Mouse (Mus musculus): Measurements from ENCODE around the gene Brsk1.
A peak's percentile ranks its signal among the peaks of the same experiment; 100 is the strongest.

Gene Brsk1

DNA sequence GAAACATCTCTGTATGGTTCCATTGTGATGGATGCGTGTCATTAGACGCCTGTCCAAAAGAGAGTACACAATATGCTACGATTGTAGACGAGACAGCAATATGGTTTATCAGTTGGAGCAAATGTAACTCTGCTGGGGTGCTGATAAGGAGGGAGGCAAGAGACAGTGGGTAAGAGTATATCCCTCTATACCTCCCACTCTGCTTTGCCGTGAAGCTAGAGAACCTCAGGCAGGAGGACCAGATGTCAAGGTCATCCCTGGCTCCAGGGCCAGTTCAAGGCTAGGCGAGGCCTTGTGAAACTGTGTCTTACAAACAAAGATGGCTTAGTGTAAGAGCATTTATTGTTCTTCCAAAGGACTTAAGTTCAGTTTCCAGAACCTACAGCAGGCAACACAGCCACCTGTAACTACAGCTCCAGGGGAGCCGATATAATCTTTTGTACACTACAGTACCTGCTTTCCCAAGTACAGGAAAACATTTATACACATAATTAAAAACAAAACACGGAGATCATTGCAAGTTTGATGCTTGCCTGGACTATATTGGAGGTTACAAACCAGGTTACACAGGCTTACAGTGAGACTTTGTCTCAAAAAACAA lies 19.6 kb upstream of the Brsk1 start:
- no peak for DNase-seq

DNA sequence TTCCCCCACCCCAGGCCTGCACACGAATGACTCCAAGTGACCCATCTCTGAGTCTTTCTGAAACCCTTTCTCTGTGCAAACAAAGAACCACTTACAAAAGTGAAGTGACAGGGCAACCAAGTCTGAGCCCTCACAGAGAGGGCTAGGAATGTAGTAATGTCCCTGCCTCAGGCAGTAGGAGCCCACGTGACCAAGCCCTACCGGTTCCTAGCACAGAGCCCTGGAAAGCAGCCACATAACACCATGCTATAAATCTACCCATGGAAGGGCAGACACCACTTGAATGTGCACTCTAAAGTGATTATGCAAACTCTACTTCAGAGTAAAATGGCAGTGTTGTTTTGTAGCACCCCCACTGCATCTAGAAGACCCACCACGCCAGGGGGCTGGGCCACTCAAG lies 18.4 kb upstream of the Brsk1 start:
- DNase-seq, result no peak

DNA sequence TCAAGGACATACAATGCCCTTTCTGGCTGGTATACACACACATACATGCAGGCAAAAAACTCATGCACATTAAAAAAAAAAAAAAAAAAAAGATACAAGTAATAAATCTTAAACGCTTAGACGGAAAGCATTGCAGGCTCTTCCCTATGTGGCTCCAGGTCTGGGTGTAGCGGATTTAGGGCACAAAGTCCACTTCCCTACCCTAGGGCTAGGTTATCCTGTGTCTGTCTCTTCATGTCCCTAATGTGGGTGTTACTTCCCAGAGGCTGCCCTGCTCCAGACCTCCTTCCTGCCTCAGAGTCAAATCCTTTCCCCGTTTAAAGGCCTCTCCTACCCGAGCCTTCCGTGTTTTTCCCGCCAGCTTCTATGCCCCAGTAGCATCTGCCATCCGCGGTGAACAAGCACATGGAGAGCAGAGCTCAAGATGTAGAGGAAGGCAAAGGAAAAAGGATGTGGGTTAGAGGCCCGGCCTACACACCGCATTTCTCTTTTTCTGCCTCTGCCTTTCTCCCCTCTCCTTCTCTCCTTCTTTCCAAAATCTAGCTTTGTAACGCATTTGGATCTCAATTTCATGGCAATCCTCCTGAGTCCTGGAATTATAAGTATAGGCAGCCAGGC lies 16.2 kb upstream of the Brsk1 start:
- DNase-seq, result no peak

DNA sequence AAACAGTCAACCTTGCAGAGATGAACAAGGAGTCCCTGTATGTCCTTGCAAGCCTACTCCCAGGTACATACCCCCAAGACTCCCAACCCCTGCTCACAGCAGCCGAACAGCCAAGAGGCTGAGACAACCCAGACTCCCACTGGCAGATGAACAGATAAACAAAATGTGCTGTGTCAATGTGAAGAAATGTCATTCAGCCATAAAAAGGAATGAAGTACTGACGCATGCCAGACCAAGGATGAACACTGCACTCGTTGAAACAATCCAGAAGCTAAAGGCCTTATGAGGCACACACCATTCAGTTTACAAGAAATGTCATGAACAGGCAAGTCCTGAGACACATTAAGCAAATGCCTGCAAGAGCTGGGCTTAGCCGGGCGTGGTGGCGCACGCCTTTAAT lies 15.2 kb upstream of the Brsk1 start:
- no peak for DNase-seq

DNA sequence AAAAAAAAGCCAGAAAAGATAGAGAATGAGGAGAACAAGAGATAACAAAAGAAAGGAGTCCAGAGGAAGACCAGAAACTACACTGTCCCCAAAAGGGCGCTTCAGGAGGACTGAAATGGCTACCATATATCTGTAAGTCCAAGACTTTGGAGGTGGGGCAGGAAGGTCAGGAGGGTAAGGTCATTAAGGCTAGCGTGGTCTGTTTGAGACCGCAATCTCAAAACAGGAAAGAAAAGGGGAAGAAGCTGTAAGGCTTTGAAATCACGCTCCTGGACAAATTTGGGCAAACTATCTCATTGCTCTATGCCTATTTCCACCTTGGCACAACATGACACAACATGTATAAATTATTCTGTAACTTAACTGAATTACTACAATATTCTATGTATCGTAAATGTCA lies 7.1 kb upstream of the Brsk1 start:
- no peak for DNase-seq

DNA sequence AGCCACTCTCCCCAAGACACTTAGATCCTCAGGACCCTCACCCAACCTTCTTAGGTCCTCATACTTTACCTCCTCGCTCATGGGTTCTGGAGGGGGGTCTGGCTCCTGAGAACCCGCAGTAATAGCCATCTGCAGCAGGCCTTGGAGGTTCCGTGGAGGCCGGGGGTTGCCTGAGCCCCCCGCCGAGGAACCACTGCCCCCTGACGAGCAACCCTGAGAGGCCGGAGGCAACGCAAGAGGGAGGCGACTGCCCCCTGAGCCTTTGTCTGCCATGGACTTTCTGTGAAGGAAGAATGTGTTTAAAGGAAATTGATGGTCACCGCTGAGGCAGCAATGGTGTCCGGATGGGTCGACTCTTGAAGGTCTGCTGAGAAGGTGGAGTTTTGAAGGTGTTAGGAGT lies 6.2 kb upstream of the Brsk1 start:
- no peak for DNase-seq

DNA sequence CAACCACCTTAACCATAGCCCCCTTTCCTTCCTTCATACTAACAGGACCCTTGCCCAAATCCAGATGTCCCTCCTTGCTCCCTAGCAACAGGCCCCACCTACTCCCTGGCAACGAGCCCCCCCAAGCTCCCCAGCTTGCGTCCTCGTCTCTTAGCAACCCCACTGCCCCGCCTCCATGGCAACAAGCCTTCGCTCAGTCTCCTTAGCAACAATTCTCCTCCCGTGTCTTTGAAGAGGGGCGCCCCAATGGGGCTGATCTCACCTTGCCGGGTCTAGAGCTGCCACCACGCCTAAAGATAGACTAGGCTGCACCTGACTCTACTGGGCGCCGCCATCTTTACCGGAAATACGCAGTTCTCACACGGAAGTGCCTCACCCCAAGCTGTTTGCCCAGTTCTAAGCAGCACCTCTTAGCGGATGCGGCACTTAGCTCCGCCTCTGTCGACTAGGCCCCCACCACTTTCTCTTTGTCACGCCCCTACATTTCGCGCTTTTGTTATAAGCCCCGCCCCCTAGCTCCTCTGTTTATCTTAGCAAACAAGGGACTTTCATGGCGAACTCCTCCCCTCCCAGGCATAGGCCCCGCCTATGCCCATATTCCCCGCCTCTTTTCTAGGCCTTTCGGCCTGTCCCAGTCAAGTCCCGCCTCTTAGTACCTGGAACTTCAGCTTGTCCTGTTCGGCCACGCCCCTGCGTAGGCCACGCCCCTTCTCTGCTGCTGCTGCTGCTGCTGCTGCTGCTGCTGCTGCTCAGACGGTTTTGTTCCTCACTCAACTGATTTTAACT lies 5.6 kb upstream of the Brsk1 start, which contains the start of gene Hspbp1:
Gene Hspbp1, minus strand, starts transcription at position 437 of the 786 bp plus-strand sequence.
- DNase-seq, result peak; percentile 96

DNA sequence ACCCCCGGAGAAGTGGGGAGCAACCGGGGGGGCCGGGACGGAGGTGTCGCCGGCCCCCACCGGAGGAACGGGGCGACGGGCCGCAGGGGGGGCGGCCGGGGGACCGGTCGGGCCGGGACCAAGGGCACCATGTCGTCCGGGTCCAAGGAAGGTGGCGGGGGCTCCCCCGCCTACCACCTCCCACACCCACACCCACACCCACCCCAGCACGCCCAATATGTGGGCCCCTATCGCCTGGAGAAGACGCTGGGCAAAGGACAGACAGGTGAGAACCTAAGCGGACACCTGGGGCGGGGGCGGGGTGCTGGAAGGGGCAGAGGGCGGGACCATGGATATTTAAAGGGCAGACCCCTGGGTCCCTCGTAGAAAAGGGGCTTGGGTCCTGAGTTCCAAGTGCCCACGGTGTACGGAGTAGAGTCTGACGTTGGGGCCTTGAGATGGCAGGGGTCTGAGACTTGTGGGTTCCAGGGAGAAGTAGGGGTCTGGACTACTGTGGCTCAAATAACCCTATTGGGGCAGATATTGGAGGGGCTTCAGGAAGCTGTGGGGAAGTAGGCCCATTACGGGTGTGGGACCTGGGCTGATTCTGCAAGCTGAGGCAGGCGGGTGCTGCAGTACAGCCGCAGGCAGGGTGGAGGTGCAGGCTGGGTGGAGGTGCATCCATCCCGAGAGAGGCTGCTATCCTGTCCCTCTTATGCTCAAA lies 698 bp downstream of the Brsk1 start:
- DNase-seq, result peak; percentile 56

DNA sequence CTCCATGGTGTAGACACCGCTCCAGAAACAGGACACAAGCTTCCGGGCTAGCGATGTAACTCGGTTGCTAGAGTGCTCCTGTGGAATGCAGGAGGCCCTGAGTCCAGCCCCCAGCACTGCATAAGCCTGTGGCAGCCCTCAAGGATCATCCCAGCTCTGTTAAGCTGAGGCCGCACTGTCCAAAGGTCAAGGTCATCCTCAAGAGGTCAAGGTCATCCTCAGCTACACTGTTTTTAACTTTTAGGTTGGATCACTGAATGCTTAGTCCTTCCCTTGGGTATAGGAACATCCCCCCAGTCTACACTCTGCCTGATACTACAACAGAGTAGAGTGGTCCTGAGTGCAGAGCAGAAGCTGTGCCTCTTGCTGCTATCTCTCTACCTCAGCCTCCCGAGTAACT lies 2.6 kb downstream of the Brsk1 start:
- DNase-seq, result no peak

DNA sequence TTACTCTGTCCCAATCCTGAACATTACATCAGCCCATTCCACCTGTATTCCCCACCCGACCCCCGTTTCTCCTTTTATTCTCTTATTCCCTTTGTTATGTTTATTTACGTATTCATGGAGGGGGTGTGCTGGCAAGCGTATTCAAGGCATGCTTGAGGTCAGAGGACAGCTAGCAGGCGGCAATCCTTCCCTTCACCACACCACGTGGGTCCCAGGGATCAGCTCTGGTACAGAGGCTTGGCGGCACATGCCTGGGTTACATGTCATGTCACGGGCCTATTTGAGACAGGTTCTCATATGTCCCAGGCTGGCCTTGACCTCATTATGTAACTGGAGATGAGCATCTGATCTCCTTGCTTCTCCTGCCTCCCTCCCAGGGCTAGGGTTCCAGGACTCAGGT lies 11.9 kb downstream of the Brsk1 start:
- no peak for DNase-seq

DNA sequence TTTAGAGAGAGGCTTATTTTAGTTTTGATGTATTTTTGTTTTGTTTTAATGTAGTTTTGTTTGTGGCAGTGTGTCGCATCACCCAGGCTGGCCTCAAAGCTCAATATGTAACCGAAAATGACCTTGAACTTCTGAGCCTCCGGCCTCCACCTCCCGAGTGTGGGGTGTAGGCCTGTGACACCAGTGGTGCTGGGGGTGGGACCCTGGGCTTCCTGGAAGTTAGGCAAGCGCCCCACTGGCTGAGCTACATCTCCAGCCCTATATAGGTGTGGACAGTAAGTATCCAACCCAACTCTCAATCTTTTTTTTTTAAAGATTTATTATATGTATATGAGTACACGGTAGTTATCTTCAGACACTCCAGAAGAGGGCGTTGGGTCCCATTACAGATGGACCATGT lies 12.8 kb downstream of the Brsk1 start:
- no peak for DNase-seq

DNA sequence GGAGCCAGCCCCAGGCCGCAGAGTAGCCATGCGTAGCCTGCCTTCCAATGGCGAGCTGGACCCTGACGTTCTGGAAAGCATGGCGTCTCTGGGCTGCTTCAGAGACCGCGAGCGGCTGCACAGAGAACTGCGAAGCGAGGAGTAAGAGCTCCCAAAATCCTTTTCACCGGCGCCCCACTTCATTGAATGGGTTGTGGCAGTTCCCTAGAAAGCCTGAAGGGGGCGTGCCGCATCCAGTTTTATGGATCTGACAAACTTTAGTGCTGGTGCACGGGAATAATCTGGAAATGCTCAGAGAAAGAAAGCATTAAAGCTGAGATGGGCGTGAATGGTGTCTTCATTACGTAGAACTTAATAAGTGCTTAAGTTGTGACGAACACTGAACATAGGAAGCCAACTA lies 14.7 kb downstream of the Brsk1 start:
- DNase-seq, result peak; percentile 57

DNA sequence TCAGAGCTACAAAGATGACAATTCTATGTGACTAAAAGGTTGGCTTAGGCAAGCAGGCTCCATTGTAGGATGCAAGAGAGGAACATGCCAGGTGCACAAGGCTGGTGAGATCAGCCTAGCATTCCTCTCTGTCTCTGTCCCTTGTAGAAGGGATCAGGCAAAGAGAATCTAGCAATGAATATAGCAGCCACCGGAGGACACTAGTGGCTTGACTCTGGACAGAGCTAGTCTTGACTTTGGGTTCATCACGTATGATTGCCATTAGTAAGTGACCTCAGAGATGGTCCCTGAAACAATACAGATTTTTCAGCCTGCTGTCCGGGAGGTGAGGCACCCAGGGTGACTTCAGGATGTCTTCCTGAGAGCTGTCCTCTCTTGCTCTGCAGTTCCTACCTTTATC lies 22.2 kb downstream of the Brsk1 start:
- DNase-seq, result no peak

DNA sequence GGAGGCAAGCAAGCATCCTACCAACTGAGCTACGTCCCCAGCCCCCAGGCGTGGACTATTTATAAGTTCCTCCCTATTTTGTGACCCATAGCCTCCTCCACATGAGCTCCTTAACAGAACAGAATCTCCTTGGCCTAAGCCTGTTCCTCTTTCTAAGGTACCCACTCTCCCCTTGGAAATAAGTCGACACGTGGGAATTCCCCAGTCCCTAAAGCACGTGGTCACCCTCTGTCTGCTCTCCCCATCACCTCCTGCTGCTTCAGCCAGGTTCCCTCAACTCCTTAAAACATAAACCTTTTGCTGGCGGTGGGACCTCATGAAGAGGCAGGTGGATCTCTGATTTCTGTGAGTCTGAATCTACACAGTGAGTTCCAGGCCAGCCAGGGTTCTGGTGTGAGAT lies 26.6 kb downstream of the Brsk1 start:
- no peak for DNase-seq

DNA sequence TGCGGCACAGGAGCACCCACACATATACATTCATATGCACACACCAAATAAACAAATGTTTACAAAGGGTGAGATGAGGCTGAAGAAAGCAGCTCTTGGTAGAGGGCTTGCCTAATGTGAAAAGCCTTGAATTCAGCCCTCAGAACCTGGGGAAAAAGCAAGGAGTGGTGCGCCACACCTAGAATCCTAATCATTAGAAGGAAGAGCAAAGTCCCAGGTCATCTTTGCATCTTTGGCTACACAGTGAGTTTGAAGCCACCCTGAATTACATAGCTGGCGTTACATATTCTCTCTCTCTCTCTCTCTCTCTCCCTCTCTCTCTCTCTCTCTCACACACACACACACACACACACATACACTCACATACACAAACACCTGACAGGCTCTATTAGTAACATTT lies 28.9 kb downstream of the Brsk1 start:
- DNase-seq, result no peak

DNA sequence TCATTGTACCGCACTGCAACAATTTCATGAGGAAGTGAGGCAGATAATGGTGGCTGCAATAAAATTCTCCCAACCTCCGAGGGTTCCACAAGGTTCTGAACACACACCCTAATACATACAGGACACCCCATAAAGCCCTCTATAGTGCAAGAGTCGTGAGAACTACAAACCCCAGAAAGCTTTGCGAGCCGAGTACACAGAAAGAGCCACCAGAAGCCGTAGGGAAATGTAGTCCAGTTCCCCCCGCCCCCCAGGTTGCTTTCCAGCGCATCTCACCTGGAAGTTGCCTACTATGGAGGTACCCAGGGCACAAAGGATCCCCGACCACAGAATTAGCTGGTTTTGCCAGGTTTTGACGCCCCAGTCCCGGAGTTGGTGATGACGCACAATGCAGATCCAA lies 33.1 kb downstream of the Brsk1 start:
- peak; percentile 65 for DNase-seq

DNA sequence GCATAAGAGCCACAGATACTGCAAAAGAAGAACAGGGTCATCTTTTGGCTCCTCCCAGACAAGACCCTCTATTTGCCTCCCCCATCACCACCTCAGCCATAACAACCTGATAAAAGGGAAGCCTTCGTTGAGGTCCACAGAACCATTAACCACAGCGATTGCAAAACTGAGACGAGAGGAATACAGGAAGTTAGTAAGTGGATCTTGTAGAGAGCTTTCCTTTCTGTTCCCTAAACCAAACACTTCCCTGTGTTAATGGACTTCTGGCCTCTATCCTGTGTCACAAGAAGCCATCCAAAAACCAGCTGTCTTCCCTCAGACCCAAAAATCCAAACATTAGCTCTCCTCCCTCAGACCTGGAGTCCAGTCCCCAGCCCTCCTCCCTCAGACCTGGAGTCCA lies 34.0 kb downstream of the Brsk1 start:
- no peak for DNase-seq

DNA sequence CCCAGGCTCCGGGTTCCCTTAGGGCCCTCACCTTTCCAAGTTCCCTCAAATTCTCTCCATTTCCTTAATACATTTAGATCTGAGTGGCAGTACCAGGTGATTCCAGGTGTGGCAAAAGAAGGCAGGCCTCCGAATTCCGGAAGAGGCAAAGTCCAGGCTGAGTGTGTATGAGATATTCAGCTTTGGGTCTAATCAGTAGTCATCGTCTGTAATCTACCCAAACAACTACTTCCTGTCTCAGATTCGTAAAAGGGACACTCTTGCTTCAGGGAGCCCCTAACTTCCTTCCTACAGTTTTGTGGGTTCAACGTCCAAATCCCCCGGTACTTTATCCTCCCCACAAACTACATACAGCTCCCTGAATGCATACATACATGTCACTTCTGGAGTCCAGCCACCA lies 34.8 kb downstream of the Brsk1 start, which contains the start of gene Tmem150b:
Gene Tmem150b, minus strand, starts transcription at position 81 of the 400 bp plus-strand sequence.
- DNase-seq, result no peak

DNA sequence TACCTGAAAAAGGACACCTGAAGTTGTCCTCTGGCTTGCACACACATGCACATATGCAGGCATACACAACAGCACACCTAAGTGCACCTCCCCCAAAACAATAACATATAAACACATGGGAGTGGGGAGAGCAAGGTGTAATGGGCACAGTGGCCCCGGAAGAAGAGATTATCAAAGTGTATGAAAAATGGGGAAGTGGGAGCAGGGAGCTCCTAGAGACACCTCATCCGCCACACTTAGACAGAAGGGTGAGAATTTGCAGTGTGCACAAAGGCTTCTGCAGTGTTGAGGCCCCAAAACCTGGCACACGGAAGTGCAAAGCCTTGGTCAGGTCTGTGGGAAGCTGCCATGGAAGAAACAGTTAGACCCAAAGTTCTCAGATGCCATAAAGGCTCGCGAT lies 40.7 kb downstream of the Brsk1 start:
- DNase-seq, result no peak

DNA sequence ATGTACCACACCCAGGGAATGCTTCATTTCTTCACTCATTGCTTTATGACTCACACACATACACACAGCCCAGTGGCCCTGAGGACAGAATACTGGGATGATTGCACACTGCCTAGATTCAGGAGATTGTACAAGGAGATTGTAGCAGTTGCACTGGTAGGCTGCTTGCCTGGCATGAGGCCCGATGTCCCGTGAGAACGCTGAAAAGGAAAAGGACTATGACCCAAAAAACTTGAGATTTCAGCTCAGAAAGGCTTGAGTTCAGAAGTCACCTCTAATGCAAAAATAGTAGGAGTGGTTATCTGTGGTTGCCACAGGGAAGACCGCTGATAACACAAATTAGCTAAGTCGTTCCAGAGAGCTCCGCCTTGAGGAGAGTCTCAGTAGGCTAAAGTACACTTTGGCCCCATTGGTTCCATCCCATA lies 42.6 kb downstream of the Brsk1 start:
- no peak for DNase-seq

DNA sequence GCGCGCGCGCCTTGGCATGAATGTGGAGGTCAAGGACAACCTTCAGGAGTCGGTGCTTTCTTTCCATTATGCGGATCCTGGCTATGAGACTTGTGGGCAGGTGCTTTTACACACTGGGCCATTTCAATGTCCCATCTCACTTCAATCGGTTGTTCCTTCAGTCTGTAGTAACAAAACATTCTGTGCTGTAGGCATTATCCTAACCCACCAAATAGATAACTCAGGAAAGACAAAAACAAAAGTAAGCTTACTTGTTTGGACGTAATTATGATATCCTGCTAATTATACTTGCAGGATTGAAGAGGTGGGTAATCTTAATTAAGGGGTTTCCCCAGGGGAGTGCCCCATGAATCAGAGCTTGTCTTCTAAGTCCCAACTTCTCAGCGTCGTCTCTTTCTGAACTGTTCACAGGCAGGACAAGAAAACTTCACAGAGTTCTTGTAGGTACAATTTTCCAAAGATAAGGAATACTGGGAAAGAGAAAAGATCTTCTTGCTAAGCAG lies 48.7 kb downstream of the Brsk1 start:
- no peak for DNase-seq

DNA sequence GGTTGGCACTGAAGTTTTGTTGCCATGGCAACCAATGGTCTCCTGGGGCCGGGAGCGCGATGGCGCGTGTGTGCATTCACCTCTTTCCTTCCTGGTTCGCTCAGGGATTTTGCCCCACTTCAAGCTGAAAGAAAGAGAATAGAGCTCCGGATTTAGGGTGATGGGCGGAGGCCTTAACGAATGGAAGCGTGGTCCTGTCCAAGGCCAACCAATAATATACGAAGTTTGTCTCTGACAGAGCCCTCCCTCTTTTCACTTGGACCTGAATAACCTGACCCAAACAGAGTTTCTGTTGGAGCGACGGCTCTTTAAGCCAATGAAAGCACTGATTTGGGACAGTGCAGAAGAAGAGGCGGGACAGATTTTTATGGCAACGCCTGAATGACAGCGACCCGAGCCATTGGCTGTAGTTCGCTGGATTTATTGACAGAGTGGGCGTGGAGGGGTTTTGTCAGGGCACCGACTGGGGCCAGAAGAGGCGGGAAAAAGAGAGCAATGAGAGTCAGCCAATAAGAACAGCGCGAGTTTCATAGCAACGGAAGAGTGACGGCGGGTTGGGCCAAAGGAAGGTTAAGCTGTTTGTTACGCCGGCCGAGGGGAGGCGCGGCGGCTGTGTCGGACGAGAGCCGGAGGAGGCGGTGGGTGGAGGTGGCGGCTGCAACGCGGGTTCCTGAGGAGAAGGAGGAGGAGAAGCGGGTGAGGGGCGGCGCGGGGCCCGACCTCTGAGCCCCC lies 49.3 kb downstream of the Brsk1 start, which contains the start of gene Kmt5c:
Gene Kmt5c, plus strand, starts transcription at position 572 of the 732 bp plus-strand sequence.
- DNase-seq, result peak; percentile 100

DNA sequence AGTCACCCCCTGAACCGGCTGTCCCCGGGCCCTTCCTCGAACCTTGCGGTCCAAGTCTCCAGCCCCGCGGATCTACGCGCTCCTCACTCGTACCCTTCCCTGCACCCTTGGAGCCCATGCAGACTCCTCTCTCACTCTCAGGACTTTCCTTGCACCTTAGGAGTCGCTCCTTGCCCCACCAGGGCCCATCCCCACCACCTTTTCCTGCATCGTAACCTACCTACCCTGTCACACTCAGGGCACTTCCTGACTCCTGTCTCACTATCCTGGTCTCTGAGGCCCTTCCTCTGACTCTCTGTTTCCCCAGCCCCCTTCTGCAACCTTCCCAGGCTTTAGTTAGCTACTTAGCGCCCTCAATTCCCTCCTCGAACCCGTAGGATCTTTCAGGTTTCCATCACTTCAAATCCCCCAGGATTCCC lies 49.9 kb downstream of the Brsk1 start:
- DNase-seq, result peak; percentile 72

All from cerebellum, adult 9-10 months (tissue).